Mouse (Mus musculus) gastrocnemius, postnatal 14 days (tissue): ENCODE measurements around the gene Klc4. TPM values are rescaled to one million over a fixed set of nuclear protein-coding genes. Genes with fewer than 3 reads are reported as not detected.

Experiments used
- DNase-seq: peaks from one replicate; pipeline ENCODE4 v3.0.0; 2021; ENCODE audit warnings: mixed read lengths
- intact Hi-C: fragments of 180-260 bp; cut with DNase I; formaldehyde crosslinking; loops from one replicate; pipeline ENCODE4 v1.15.1; 2025; ENCODE audit warnings: low total_unique reads
- total RNA-seq, 2 experiments: library from RNA; stranded (reverse); gene quantifications; 2 replicates each; pipeline ENCODE4 v1.2.3; 2021

Gene Klc4
- total RNA-seq, 2 experiments from 2014 or later = 13.7 to 14.9 TPM

- no peak for DNase-seq
- intact Hi-C loops = no loop called here
These were observed 46.9 kb downstream of the Klc4 start for GRCm38 (mm10) chr17:46598963-46599362.

DNA sequence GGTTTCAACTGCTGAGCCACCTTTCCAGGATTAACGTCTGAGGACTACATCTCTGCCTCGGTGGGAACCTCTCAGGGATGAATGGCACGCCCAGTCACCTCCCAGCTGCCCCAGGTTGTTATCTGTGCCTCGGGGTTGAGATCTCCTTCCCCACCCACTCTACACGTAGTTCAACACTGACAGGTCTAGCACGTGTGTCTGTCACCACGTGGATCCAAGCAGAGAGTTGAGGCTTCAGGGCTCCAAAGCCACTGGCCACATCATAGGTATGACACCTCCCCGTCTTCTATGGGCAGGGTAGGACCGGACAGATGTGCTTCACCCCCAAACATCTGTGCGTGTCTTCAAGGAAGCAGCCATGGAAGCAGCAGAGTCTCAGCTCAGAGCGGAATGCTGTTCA lies 47.9 kb downstream of the Klc4 start:
- intact Hi-C loops = no loop called here
- no peak for DNase-seq

DNA sequence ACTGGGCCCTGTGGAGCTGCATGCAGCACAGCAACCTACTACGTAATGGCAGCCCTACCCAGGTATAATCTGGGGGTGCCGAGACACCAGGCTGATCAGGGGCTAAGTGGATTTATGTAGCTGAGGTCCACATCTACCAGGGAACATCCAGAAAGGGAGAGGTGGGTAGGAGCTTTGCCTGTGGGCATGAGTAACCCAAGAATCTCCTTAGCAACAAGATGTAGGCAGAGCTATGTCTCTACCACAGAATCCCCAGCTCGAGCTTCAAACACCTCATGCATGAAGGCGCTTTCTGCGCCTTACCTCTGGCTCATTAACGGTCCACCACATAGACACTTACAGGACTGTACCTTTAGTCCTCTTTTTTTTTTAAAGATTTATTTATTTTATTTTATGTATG lies 50.5 kb downstream of the Klc4 start:
- intact Hi-C loops = no loop called here
- no peak for DNase-seq

DNA sequence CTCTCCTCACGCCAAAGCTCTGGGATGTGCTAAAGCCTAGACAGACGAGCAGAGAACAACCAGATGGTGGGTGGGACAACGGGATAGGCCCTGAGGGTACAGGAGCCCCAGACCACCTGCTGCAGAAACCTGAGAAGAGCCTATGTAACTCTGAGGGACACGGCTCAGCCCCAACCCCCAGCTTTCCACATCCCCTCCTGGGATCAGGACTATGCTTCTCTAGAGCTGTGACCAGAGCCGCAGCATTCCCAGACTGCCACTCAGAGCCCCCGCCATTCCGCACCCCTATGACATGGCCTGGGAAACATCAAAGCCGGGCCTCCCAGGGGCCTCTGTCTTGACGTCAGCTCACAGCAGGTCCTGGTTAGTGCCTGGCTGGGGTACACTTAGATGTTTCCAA lies 51.2 kb downstream of the Klc4 start:
- no peak for DNase-seq
- intact Hi-C loops = loop anchor here (5.0 kb wide), 1 partner anchor 38 kb away; no protein-coding TSS in a partner anchor

DNA sequence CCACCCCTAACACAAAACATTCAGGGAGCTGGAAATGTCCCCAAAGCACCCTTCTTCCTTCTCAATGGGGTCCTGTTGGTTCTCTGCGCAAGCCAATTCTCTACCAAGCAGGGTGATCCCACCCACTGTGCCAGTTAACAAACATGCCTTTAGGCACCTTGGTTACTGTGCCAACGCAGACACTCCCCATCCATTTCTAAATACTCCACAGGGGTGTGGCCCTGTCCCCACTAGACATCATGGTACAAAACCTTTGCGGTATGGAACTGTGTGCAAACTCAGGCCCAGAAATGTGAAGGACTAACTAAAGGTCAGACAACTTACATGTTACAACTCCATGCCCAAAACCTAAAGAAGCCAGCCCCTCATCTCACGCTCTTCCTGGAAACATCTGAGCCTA lies 52.7 kb downstream of the Klc4 start:
- intact Hi-C loops = loop anchor here (5.0 kb wide), 1 partner anchor 39 kb away; no protein-coding TSS in a partner anchor
- DNase-seq = no peak

DNA sequence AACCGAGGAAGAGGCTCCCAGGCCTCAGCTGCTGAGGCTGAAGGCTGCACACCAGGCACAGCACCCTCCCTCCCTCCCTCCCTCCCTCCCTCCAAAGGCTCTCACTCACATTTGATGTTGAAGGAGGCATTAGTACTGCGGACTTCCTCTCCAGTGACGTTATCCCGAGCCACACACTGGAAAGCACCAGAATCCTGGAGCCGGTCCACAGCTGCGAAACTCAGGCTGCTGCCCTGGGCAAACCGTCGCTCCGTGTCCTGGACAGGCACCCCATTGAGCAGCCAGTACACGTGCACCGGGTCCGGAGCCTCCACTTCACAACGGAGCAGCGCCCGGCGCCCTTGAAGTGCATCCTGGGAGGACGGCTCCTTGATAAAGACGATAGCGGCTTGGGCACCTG lies 54.4 kb downstream of the Klc4 start:
- intact Hi-C loops = loop anchor here (5.0 kb wide), 1 partner anchor 41 kb away; no protein-coding TSS in a partner anchor
- no peak for DNase-seq

- no peak for DNase-seq
- intact Hi-C loops = loop anchor here (5.0 kb wide), 1 partner anchor 42 kb away; no protein-coding TSS in a partner anchor
These were observed 55.4 kb downstream of the Klc4 start for GRCm38 (mm10) chr17:46590439-46590838.

DNA sequence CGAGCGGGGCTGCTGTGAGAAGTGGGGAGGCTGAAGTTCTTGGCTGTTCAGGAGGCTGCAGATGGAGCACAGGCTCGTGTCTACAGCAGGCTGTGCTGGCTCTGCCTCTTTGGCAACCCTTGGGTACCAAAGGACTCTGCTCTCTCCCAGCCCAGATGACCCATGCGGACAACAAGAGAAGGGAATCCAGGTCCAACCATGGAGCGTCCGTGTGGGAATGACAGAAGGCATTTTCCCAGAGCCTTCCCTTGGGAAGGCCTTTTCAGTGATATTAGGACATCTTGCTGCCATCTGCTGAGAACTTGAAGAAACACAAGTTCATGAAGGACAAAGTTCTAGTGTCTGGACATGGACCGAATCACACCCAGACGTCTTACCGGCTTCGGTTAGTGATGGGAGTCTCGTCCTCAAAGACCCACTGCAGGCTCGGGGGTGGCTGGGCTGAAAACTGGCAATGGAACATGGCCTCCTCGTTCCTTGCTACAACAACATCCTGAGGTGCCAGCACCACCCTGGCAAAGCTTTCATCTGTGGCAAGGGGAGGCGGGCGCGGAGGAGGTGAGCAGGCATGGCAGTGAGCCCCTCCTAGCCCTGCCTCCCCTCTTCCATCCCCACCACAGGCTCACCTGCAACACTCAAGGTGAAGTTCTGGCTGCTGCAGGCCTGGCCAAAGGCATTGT lies 56.0 kb downstream of the Klc4 start:
- DNase-seq = no peak
- intact Hi-C loops = loop anchor here (5.0 kb wide), 2 partner anchors 43 to 67 kb away; no protein-coding TSS in a partner anchor

- DNase-seq = no peak
- intact Hi-C loops = loop anchor here (5.0 kb wide), 1 partner anchor 67 kb away; no protein-coding TSS in a partner anchor
These were observed 56.9 kb downstream of the Klc4 start for GRCm38 (mm10) chr17:46588913-46589312.

DNA sequence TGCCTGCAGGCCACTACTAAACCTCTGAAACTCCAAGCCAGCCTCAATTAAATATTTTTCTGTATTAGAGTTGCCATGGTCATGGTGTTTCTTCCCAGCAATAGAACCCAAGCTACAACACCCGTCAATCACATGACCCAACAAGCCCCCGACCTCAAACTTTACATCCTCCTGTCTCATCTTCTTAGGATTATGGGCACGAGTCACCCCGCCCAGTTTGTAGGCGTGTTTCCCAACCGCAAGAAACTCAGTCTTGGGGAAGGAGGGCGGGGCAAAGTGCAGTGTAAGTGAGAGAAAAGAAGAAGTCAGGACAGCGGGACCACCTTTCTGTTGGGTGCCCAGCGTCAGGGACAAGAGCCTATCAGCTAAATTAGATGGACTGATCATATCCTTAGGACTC lies 57.6 kb downstream of the Klc4 start:
- intact Hi-C loops = loop anchor here (5.0 kb wide), 1 partner anchor 66 kb away; no protein-coding TSS in a partner anchor
- DNase-seq = no peak

GRCm38 (mm10) chr17:46586327-46586726 lies 59.5 kb downstream of the Klc4 start:
- intact Hi-C loops = loop anchor here (5.0 kb wide), 1 partner anchor 64 kb away; no protein-coding TSS in a partner anchor
- DNase-seq = no peak

Other genes starting within 250 kb of the Klc4 start
- 1 to 10 TPM in 1 of 2 experiments, under 1 TPM in 1; 0.78 to 1.7 TPM for gene Crip3, start 217.1 kb downstream of the Klc4 start, total RNA-seq
- not detected for gene Slc22a7, start 207.6 kb downstream of the Klc4 start, total RNA-seq
- gene Ttbk1, start 158.3 kb downstream of the Klc4 start, total RNA-seq = 1 to 10 TPM; 3.3 to 4.6 TPM
- 1 to 10 TPM; 4.8 to 6.3 TPM for gene Dnph1, start 149.3 kb downstream of the Klc4 start, total RNA-seq
- gene Cul9, start 99.6 kb downstream of the Klc4 start, total RNA-seq = 10 to 100 TPM in 1 of 2 experiments, 1 to 10 TPM in 1; 9.5 to 11.9 TPM
- gene Srf, start 89.8 kb downstream of the Klc4 start, total RNA-seq = 10 to 100 TPM; 48.7 to 66.2 TPM
- gene Ptk7, start 16.5 kb downstream of the Klc4 start, total RNA-seq = 1 to 10 TPM; 5.8 to 7.2 TPM
- 100 to 1,000 TPM; 102 to 107 TPM for gene Mrpl2, start 207 bp upstream of the Klc4 start, total RNA-seq
- 10 to 100 TPM; 20.1 to 25.5 TPM for gene Cul7, start 4.3 kb upstream of the Klc4 start, total RNA-seq
- 10 to 100 TPM in 1 of 2 experiments, 1 to 10 TPM in 1; 9.5 to 11.8 TPM for gene Rrp36, start 28.3 kb upstream of the Klc4 start, total RNA-seq
- gene Mea1, start 32.8 kb upstream of the Klc4 start, total RNA-seq = 10 to 100 TPM; 46.2 to 57.6 TPM
- 100 to 1,000 TPM; 150 to 154 TPM for gene Klhdc3, start 34.9 kb upstream of the Klc4 start, total RNA-seq
- 10 to 100 TPM; 26.9 to 29.1 TPM for gene Ppp2r5d, start 59.1 kb upstream of the Klc4 start, total RNA-seq
- gene Pex6, start 65.4 kb upstream of the Klc4 start, total RNA-seq = 10 to 100 TPM; 10.1 to 11.2 TPM
- under 1 TPM; 0.41 to 0.75 TPM for gene Gnmt, start 83.1 kb upstream of the Klc4 start, total RNA-seq
- gene Cnpy3, start 106.2 kb upstream of the Klc4 start, total RNA-seq = 10 to 100 TPM; 11.3 to 16.5 TPM
- gene Ptcra, start 117.7 kb upstream of the Klc4 start, total RNA-seq = not detected
- gene 2310039H08Rik, start 126.6 kb upstream of the Klc4 start, total RNA-seq = 10 to 100 TPM; 37.8 to 40.2 TPM
- 10 to 100 TPM; 54.3 to 57.3 TPM for gene Rpl7l1, start 136.7 kb upstream of the Klc4 start, total RNA-seq
- gene Bicral, start 212.5 kb upstream of the Klc4 start, total RNA-seq = 10 to 100 TPM in 1 of 2 experiments, 1 to 10 TPM in 1; 9.4 to 10.5 TPM
- 10 to 100 TPM; 12.9 to 14.5 TPM for gene Tbcc, start 244.7 kb upstream of the Klc4 start, total RNA-seq